Mouse (Mus musculus) left cerebral cortex, postnatal 4 days (tissue): ENCODE results near the gene Amn. TPM values are rescaled to one million over a fixed set of nuclear protein-coding genes. Genes with fewer than 3 reads are reported as not detected.
A peak's percentile ranks its signal among the peaks of the same experiment; 100 is the strongest.

Experiments
- DNase-seq: peaks from one replicate; pipeline ENCODE4 v3.0.0-alpha.2; 2022
- intact Hi-C: fragments of 180-260 bp; cut with DNase I; formaldehyde crosslinking; loops from one replicate; pipeline ENCODE4 v1.15.1; 2025
- total RNA-seq, 2 experiments: library from RNA; stranded (reverse); gene quantifications; 2 replicates each; pipeline ENCODE4 v1.2.3; 2021

Gene Amn
- total RNA-seq, 2 experiments from 2014 or later = 15.9 to 16.3 TPM

DNA sequence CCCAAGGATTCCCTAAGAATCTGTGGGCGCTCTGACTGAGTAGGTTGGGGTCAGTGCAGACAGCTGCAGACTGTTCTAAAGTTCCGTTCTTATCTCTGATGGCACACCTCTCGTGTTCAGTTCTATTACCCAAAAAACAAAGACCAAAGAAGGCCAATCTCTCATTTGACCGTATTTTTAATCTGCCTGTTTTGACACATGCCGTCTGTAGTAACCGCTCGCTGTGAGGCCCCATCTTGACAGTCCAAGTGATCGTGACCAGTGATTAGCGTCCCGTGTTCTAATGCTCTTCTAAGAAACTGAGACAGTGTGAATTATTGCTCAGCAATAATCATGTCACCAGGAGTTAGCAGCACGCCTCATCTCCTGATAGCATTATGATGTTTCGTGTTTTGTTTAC, 4.3 kb upstream of the Amn start:
- intact Hi-C loops = no loop called here

DNA sequence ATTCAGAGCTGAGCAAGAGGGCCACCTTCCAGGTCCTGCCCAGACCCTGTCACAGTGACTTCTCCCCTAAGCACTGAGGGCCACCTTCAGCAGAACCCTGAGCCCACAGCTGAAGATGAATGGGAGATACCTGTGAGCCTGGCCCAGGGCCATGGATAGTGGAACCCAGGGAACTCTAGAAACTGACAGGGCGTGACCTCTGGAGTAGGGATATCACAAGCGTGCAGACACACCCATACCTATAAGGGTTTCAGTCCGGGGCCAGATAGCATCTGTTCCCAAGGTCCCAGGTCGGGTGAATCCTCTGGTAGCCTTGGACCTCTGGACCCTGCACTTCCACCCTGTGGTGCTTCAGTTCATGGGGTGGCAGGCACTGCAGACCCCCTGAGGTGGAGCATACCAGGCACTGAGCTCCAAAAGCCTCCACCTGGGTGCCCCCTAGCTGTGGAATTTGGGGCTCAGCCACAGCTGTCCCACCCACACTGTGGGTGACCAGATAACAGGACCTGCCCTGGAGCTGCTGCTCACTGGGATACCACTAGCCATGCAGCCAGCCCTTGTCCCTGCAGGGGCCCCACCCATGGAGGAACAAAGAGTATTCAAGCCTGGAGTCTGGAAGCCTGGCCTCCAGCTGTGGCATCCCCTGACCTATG, 3.1 kb upstream of the Amn start:
- no peak for DNase-seq
- intact Hi-C loops = no loop called here

More for the DNA sequence above, 4.3 kb upstream of the Amn start:
- no peak for DNase-seq

DNA sequence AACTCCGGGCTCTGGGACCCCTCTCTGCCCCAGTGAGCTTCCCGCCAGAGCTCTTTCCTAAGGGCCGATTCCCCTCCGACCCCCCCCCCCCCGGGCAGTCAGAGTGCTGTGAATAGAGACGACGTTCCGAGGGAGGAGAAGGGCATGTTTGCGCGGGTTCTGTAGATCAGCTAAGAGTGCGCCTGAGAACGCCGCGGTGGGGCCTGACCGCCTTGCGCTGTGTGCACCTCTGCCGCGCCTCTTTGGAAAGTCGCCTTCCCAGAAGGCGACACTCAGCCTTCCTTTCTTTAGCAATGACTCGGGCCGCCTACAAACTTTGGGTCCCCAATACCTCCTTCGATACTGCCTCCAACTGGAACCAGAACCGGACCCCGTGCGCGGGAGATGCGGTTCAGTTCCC, 511 bp downstream of the Amn start:
- DNase-seq = no peak
- intact Hi-C loops = no loop called here

DNA sequence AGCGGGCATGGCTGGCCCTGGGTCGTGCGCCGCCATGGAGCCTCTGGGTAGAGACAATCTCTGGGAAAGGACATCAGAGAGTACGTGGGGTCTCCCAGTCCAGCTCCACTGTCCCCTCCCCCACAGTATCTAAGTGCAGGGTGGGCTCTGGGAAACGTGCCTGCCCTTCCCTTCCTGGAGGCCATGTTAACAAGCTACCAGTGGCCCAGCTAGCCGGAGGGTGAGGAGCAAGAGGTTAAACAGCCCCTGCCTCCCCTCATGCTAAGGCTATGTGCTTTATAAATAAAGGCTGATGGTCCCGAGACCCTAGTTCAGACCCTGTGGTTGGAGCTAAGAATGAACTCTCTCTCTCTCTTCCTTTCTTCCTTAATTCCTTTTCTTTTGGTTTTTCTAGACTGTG, 1.1 kb downstream of the Amn start:
- intact Hi-C loops = no loop called here
- no peak for DNase-seq

DNA sequence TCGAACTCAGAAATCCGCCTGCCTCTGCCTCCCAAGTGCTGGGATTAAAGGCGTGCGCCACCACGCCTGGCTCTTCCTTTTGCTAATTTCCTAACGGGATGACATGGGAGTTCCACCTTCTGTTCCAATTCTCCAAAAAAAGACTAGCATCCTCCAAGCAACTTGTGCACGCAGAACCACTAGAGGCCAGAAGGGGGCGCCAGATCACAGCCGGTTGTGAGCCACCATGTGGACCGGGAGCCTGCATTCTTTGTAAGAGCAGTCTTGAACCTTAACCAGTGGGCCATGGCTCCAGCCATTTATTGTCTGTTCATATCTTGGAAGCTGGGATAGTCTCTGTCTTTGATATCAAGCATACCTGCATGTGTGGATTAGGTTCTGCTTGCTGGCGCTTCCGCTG, 1.5 kb downstream of the Amn start:
- DNase-seq = peak; percentile 82
- intact Hi-C loops = no loop called here

DNA sequence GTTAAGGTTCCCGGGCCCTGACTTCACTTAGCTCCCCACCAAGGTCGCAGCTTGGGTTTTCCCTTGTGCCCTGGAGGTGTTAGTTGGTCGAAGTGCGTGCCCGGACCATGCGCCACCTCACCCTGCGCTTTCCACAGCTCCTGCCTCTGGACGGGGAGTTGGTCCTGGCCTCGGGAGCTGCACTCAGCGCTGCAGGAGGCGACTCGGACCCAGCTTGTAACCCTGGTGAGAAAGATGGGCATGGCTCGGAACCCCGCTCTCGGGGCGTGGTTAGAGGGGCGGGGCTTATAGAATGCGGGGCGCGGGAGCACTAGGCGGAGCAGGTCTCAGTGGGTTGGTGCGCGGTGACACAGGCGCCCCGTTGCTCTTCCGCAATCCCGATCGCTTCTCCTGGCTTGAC, 3.1 kb downstream of the Amn start:
- no peak for DNase-seq
- intact Hi-C loops = no loop called here

DNA sequence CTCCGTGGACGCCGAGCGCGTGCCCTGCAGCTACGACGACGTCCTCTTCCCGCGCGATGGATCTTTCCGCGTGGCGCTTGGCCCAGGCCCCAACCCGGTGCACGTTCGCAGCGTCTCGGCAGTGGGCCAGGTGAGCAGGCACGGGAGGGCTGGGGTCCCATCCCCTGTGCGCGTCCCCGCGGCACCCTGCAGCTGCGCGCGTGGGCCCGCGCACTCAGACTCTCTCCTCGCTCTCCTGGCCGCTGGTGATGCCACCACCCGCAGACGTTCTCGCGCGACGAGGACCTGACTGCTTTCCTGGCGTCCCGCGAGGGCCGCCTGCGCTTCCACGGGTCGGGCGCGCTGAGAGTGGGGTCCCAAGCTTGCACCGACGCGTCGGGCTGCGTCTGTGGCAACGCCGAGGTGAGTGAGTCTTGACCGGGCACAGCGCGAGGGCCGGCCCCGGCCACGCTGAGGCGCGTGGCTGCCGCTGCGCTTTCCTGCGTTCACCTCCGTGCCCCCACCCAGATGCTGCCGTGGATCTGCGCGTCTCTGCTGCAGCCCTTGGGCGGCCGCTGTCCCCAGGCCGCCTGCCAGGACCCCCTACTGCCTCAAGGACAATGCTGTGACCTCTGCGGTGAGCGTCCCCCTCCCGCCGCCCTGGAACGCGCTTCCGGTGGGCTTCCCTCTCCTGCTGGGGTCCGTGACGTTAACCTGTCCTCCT, 3.7 kb downstream of the Amn start:
- DNase-seq = no peak
- intact Hi-C loops = no loop called here

DNA sequence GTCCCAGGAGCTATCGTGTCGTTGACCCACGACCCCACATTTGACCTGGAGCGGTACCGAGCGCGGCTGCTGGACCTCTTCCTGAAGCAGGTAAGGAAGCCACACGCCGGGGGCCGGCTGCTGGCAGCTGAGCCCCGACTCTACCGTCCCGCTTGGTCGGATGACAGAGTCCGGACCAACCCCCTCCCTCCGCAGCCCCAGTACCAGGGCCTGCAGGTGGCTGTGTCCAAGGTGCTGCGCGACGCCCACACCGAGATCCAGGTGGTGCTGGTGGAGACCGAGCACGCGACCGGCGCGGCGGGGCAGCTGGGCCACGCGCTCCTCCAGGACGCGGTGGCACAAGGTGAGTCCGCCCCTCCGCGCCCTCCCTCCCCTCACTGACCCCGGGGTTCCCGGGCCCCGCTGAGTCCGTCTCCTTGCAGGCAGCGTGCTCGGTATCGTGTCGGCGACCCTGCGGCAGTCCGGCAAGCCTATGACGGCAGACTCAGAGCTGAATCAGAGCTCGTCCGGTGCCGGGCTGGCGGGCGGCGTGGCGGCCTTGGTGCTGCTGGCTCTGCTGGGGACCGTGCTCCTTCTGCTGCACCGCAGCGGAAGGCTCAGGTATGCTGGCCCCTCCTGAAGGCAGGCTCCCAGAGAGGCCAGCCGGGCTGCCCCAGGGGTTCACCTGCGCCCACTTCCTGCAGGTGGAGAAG, 4.4 kb downstream of the Amn start:
- DNase-seq = no peak
- intact Hi-C loops = no loop called here

DNA sequence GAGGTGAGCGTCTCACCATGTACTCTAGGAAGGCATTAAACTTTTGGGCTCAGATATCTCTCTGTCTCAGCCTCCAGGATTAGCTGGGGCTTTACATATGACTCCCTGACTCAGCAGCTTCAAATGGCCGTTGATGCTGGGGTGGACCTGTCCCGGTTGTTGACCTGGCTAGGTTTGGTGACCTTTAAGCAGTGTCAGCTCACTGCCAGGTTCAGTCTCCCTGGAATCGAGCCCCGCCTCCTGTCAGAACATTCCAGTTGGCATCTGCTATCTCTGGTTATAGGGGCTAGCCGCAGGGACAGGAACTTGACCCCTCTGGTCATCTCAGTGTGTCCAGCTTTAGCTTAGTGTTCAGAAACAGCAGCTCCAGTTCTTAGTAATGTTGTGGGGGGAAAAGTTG, 5.5 kb downstream of the Amn start:
- intact Hi-C loops = no loop called here

DNA sequence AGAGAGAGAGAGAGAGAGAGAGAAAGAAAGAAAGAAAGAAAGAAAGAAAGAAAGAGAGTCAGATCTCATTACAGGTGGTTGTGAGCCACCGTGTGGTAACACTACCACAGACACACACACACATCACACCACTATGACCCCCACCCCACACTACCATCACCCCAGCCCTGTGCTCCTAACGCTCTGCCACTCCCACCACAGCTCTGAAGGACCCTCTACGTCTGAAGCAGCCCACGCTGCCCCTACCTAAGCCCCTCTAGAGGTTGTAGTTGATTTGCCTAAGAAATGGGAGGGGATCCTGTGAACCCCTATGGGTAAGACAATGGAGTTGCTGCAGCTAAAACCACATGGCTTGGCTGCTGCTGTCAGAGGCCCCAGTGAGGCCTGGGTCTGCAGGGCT, 12.7 kb downstream of the Amn start:
- intact Hi-C loops = no loop called here
- DNase-seq = no peak

More for the DNA sequence above, 5.5 kb downstream of the Amn start:
- DNase-seq = no peak

DNA sequence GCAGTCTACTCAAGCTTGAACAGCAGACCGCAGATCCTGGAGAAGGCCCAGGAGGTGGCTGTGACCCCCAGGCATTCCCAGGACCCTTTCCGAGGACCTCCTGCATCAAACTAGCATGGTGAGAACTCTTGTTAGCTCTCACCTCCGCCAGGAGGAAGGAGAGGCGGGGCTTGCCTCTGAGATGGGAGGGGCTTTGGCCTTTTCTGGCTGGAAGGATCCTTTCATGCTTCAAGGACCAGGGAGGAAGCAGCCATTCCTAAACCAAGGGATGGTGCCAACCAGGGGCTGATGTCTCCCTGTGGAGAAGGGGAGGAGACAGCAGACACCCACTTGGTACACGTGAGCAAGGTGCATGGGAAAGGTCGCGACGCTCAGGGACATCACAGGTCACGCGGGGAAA, 13.6 kb downstream of the Amn start:
- intact Hi-C loops = no loop called here
- no peak for DNase-seq

DNA sequence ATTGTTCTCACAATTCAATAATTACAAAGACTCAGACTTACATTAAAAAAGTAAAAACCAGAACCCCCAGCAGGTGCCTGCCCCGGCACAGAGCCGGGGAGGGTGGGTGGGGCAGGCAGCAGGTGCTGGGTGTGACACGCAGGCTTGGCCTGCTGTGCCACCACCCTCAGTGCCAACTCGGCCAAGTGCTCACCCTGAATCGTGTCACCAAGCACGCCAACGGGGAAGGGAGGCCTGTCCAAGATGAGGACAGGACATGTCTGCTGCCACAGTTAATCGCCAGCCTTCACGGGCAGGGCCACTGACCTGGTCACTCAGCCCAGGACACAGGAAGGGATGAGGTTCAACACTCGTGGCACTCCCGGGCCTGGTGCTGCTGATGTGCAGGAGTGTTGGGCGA, 22.1 kb downstream of the Amn start:
- no peak for DNase-seq
- intact Hi-C loops = no loop called here

DNA sequence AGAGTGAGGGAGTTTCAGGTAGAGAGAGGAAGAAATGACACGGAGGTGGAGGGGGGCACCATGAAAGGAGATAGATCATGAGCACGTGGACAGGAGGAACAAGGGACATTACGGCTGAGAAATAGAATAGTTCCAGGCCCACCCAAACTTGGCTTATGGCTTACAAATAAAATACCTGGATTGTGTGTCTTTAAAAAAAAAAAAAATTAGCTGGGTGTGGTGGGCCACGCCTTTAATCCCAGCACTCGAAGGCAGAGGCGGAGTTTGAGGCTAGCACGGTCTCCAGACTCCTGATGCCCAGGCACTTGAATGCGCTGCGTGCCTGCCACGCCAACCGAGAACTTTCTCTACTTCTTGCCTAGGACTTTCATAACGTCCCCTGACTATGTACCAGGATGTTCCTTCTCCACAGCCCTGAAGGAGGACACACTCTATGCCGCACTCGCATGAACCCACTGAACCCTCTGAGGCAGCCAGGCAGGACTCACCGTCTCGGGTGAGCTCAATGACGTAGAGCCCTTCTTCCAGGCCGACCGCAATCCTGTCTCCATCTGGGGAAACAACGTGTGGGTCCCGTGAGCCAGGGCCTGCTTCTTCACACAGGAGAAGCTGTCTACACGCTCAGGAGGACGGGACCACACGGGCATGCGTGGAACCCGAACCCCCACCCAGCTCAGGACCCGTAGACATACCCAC, 30.6 kb downstream of the Amn start:
- no peak for DNase-seq
- intact Hi-C loops = no loop called here

DNA sequence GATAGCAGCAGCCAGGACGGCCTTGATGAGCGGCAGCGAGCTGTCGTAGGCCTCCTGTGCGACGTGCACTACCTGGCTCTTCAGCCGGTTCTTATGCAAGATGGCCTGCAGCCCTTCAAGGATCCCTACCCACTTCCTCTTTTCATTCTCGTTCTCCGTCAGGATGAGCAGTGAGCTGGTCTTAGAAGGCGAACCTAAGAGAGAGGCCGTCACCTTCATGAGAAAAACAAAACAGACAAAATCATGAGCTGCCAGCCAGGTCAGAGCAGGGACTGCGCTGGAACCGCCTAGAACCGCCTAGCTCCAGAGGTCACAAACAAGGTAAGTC, 31.1 kb downstream of the Amn start:
- DNase-seq = no peak
- intact Hi-C loops = no loop called here

DNA sequence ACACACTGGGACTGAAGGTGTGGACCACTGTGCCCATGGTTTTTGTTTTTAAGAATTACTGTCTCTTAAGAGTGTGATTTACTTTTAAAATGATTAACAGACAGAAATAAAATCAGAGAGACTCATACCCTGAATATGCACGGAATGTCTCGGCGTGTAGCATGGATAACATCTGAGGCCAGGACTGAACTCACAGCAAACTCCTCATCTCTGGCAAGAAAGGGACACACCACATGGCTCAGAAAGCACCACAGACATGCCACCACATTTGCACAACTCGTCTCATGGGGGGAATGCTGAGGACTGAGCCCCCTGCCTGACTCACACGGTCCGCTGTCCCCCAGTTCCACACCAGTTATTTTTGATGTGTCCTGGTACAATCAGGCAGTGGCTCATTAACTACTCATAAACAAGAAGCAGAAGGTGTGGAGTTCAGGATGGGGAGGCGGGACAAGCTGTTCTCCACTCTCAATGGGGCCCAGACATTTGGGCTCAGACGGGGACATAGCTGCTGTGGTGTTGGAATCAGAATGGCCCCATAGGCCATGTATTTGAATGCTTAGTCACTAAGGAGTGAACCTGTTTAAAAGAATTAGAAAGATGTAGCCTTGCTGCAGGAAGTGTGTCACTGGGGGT, 32.9 kb downstream of the Amn start:
- no peak for DNase-seq
- intact Hi-C loops = no loop called here

DNA sequence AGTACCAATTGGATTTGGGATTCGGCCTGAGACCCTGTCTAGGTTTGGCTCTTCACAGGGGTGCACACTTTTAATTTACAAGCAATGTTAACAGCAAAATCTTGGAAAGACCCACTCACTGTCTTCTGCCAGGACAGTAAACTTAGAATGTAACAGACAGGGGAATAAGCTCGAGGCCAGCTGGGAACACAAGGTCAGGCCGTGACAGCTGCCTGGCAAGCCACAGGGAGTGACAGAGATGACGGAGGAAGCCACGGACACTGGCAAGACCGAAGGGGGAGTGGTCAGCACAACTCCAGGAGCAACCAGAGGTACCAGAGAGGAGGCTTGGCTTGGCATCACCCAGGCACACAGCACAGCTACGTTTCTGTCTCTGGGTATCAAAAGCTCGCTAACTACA, 35.9 kb downstream of the Amn start:
- no peak for DNase-seq
- intact Hi-C loops = no loop called here

DNA sequence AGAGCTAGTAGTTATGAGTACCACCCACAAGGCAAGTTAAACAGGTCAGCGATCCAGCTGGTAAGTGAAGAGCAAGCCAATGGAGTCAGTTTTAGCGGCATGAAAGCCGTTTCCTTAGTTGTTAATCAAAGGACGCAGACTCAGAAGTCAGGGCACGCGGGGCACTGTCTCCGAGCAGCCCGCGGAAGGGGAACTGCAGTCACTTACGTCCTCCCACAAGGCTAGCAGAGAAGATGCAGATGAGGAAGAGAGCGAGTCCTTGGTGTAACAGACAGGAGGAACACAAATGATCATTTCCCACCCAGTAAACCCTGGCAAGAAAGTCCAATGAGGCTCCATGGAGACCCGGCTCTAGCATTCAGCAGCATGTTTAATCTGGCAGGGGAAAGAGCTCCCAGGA, 38.4 kb downstream of the Amn start:
- intact Hi-C loops = no loop called here

DNA sequence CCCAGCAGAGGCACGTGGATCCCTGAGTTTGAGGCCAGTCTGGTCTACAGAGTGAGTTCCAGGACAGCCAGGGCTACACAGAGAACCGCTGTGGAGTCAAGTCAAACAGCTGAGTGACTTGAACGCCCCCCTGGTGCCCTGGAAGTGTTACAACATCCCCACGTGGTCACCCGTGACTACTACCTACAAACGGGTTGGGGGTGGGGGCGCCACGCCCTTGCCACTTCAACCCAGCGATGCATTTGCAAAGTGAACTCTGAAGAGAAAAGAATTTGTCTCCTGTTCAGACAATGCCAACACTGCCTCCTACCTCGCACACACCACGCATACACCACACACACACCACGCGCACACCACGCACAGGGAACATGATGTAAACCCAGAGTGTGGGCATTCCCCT, 39.0 kb downstream of the Amn start:
- no peak for DNase-seq
- intact Hi-C loops = no loop called here

More for the DNA sequence above, 38.4 kb downstream of the Amn start:
- DNase-seq = no peak

DNA sequence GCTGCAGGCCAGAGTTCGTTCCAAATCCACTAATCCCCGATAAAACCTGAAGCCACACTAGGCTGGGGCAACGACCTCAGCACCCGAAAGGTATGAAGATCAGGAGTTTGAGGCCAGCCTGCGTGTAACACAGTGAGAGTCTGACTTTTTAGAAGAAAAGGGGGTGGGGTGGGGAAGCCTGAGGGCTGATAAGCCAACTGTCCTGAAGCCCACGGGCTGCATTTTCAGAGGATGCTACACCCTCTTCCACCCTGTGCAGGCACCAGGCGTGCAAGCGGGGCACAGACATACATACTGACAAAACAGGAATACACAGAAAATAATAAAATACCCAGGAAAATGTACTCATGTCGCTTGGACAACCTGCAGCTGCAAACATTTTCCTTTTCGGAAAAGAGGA, 40.9 kb downstream of the Amn start:
- DNase-seq = no peak
- intact Hi-C loops = no loop called here

DNA sequence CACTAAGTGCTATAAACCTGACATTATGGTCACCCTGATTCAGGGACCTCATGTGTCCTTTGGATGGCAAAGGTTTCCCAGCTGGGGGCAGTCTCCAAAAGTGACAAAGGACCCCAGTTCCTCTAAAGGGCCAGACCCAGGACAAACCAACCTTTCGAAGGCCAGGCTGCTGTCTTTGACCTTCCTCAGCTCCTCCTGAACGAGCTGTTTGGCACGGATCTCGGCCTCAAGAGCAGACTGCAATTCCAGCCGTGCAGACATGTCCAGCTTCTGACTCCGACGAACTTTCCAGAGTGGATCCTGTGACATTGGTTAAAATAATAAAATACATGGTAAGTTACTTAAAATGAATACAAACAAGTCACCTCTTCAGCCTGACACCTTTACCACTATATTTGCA, 43.4 kb downstream of the Amn start:
- intact Hi-C loops = no loop called here

DNA sequence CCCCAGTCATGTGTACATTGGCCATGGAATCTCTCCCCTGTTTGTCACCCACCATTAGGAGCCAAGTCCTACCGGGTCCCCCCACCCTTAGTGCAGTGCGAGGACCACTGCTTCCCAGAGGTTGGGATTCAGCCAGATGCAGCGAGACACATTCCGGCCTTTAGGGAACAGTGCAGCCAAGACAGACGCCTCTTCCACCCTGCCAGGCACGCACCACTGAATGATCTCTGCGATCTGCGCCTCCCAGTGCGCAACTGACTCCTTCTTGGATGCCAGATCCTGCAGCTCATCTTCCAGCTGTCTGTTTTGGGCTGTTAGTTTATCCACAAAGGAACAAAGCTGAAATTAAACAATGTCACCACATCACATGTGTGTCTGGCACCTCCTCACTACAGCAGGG, 46.8 kb downstream of the Amn start:
- DNase-seq = no peak
- intact Hi-C loops = no loop called here

More for the DNA sequence above, 43.4 kb downstream of the Amn start:
- DNase-seq = no peak
